Comparison of ENCODE assay signal across 8 mouse cellular contexts in genomic region chr4:133240934-133241908, GRCm38 (mm10). TPM values are rescaled to one million over a fixed set of nuclear protein-coding genes. Genes with fewer than 3 reads are reported as not detected.
A peak's percentile ranks its signal among the peaks of the same experiment; 100 is the strongest.
DNase-seq lines count a peak whose midpoint lies in the region; ATAC-seq and TF ChIP-seq lines count a peak whose summit lies in the region.

No protein-coding gene starts in this region.

- TF ChIP-seq POLR2A in heart, adult 2 months (IDR thresholded peaks at IDR 0.05; ENCODE audit: insufficient read depth, low read depth, low read length), result peak; percentile 98
- peak; percentile 75 for TF ChIP-seq POLR2A in kidney, adult 2 months (IDR thresholded peaks at IDR 0.05; ENCODE audit: low read depth, low read length)

- TF ChIP-seq EP300 in heart, adult 2 months (IDR thresholded peaks at IDR 0.05; ENCODE audit: insufficient read depth, low read depth, low read length), result peak; percentile 76; the same call in 1 of the 2 replicates

- H3K9me3 ChIP-seq in embryonic facial prominence, embryonic 13.5 days, result no peaks in the 10 kb centered on the region
- H3K9me3 ChIP-seq in limb, embryonic 12.5 days, result no peaks in the 10 kb centered on the region
- H3K9me3 ChIP-seq in midbrain, embryonic 14.5 days (ENCODE audit: control insufficient read depth, low read length), result no peaks in the 10 kb centered on the region

- no peaks in the 10 kb centered on the region for H3K79me2 ChIP-seq in heart, adult 2 months (replicated peaks; ENCODE audit: control insufficient read depth, insufficient read depth, low read length)

- H3K36me3 ChIP-seq in embryonic facial prominence, embryonic 13.5 days, result no peaks in the 10 kb centered on the region
- H3K36me3 ChIP-seq in heart, adult 2 months (ENCODE audit: control insufficient read depth, insufficient read depth, low read length), result no peaks in the 10 kb centered on the region
- H3K36me3 ChIP-seq in kidney, adult 2 months (ENCODE audit: control insufficient read depth, insufficient read depth, low read length), result no peaks in the 10 kb centered on the region
- H3K36me3 ChIP-seq in limb, embryonic 12.5 days, result no peaks in the 10 kb centered on the region
- H3K36me3 ChIP-seq in midbrain, embryonic 14.5 days (ENCODE audit: control insufficient read depth, insufficient read depth, low read length), result no peaks in the 10 kb centered on the region

- intact Hi-C loops in heart, adult 2 months (cut with DNase I), result no loop called here

- peak; percentile 66 for TF ChIP-seq CTCF in heart, adult 2 months (IDR thresholded peaks at IDR 0.05)
- 0 out of 2 replicates have a peak, but pooled peaks have one; percentile 1 for TF ChIP-seq CTCF in kidney, adult 2 months (conservative IDR thresholded peaks at IDR 0.05; ENCODE audit: insufficient read depth, insufficient read length, low read depth, low read length)

- H3K4me2 ChIP-seq in embryonic facial prominence, embryonic 13.5 days, result peak overlapping the region; percentile 95
- peak overlapping the region; percentile 74 for H3K4me2 ChIP-seq in limb, embryonic 12.5 days
- peak overlapping the region; percentile 75 for H3K4me2 ChIP-seq in midbrain, embryonic 14.5 days (ENCODE audit: low read length)

- peak; percentile 93 for DNase-seq in 416B (ENCODE audit: low read depth)
- DNase-seq in adrenal gland, postnatal 4 days (ENCODE audit: low spot score in 2 of 2), result peak; percentile 80 to 87
- DNase-seq in heart, adult 2 months, result peak; percentile 93 to 95
- DNase-seq in kidney, adult 2 months, result peak; percentile 94
- peak; percentile 89 for DNase-seq in midbrain, embryonic 14.5 days
- peak; percentile 75 for DNase-seq in spleen, adult 12 weeks (ENCODE audit: low spot score)

- peak overlapping the region; percentile 48; the same call in 1 of the 2 replicates for H3K27ac ChIP-seq in embryonic facial prominence, embryonic 13.5 days
- peak overlapping the region; percentile 99 for H3K27ac ChIP-seq in heart, adult 2 months
- H3K27ac ChIP-seq in kidney, adult 2 months (ENCODE audit: insufficient read depth, low read depth, low read length), result peak overlapping the region; percentile 70
- peak overlapping the region; percentile 36; the same call in 1 of the 2 replicates for H3K27ac ChIP-seq in limb, embryonic 12.5 days
- H3K27ac ChIP-seq in midbrain, embryonic 14.5 days (replicated peaks; ENCODE audit: low read depth, low read length), result no peak overlapping the region

- H3K4me1 ChIP-seq in embryonic facial prominence, embryonic 13.5 days, result peaks cover 10% of the 10 kb centered on the region
- H3K4me1 ChIP-seq in heart, adult 2 months (ENCODE audit: control insufficient read depth, insufficient read depth, low read length), result peaks cover 9% of the 10 kb centered on the region
- H3K4me1 ChIP-seq in kidney, adult 2 months (ENCODE audit: control insufficient read depth, insufficient read depth, low read length), result peaks cover 2% of the 10 kb centered on the region; the same call in 1 of the 2 replicates
- peaks cover 8% of the 10 kb centered on the region for H3K4me1 ChIP-seq in limb, embryonic 12.5 days (replicated peaks)
- H3K4me1 ChIP-seq in midbrain, embryonic 14.5 days (ENCODE audit: control insufficient read depth, insufficient read depth, low read length), result no peaks in the 10 kb centered on the region

- under 1% methylated on average over 78 of the region's 78 CpGs for WGBS in embryonic facial prominence, embryonic 13.5 days
- WGBS in heart, adult 2 months, result under 1% methylated on average over 75 of the region's 78 CpGs
- WGBS in kidney, adult 2 months, result under 1% methylated on average over 78 of the region's 78 CpGs
- under 1% methylated on average over 75 of the region's 78 CpGs for WGBS in limb, embryonic 12.5 days
- WGBS in midbrain, embryonic 14.5 days, result under 1% methylated on average over 78 of the region's 78 CpGs

- peaks cover 62% of the 10 kb centered on the region for H3K27me3 ChIP-seq in embryonic facial prominence, embryonic 13.5 days
- no peaks in the 10 kb centered on the region for H3K27me3 ChIP-seq in heart, adult 2 months (ENCODE audit: control insufficient read depth, insufficient read depth, low read length)
- H3K27me3 ChIP-seq in kidney, adult 2 months (replicated peaks; ENCODE audit: control insufficient read depth, insufficient read depth, low read length), result no peaks in the 10 kb centered on the region
- H3K27me3 ChIP-seq in limb, embryonic 12.5 days, result peaks cover 52% of the 10 kb centered on the region
- peaks cover 40% of the 10 kb centered on the region for H3K27me3 ChIP-seq in midbrain, embryonic 14.5 days (ENCODE audit: control insufficient read depth, insufficient read depth, low read length)

- peak overlapping the region; percentile 67 for H3K4me3 ChIP-seq in embryonic facial prominence, embryonic 13.5 days
- H3K4me3 ChIP-seq in heart, adult 2 months, result peak overlapping the region; percentile 95
- peak overlapping the region; percentile 70 for H3K4me3 ChIP-seq in kidney, adult 2 months (ENCODE audit: insufficient read depth, low read depth, low read length)
- H3K4me3 ChIP-seq in limb, embryonic 12.5 days (replicated peaks), result peak overlapping the region; percentile 65
- H3K4me3 ChIP-seq in midbrain, embryonic 14.5 days (replicated peaks; ENCODE audit: low read depth, low read length), result peak overlapping the region; percentile 47

- ATAC-seq in embryonic facial prominence, embryonic 13.5 days (ENCODE audit: insufficient number of reproducible peaks, insufficient read depth, low FRiP score, low TSS enrichment, low read depth), result peak; percentile 91
- ATAC-seq in limb, embryonic 12.5 days (ENCODE audit: insufficient number of reproducible peaks, insufficient read depth, low FRiP score, low TSS enrichment, low read depth), result peak; percentile 88
- peak; percentile 85 for ATAC-seq in midbrain, embryonic 14.5 days (ENCODE audit: low FRiP score, low TSS enrichment)

- peak overlapping the region; percentile 79 for H3K9ac ChIP-seq in embryonic facial prominence, embryonic 13.5 days
- H3K9ac ChIP-seq in heart, adult 2 months (ENCODE audit: low read depth, low read length), result peak overlapping the region; percentile 90
- H3K9ac ChIP-seq in limb, embryonic 12.5 days (replicated peaks), result peak overlapping the region; percentile 56
- H3K9ac ChIP-seq in midbrain, embryonic 14.5 days (replicated peaks; ENCODE audit: low read length), result peak overlapping the region; percentile 52; the same call in 1 of the 2 replicates

RNA-seq across cellular contexts. Expression of gene Map3k6, which starts 0.6 kb away (rescaled TPM):
- total RNA-seq in adrenal gland, postnatal 4 days (2021), result 10 to 100 TPM; 24.8 to 25.2 TPM
- polyA plus RNA-seq in embryonic facial prominence, embryonic 13.5 days (2015; fragmentation: Nextera tagmentation; extraction: Ambion mirVana), result 4.3 and 4.8 TPM in 2 replicates
- 10 to 100 TPM; 16.3 to 27.3 TPM for total RNA-seq in heart, adult 2 months (2021)
- 12.0 and 15.7 TPM in 2 replicates for polyA plus RNA-seq in heart, adult 2 months (2012; rRNA removed)
- 3.8 and 4.3 TPM in 2 replicates for polyA plus RNA-seq in kidney, adult 2 months (2012; rRNA removed)
- polyA plus RNA-seq in limb, embryonic 12.5 days (2016; fragmentation: Nextera tagmentation; extraction: Ambion mirVana), result 2.3 and 2.9 TPM in 2 replicates
- polyA plus RNA-seq in midbrain, embryonic 14.5 days (2014; fragmentation: Nextera tagmentation; extraction: Ambion mirVana), result 0.92 and 1.9 TPM in 2 replicates

RNA-seq across cellular contexts. Expression of gene Sytl1, which starts 21.7 kb away (rescaled TPM):
- 1 to 10 TPM; 1.5 to 2.4 TPM for total RNA-seq in adrenal gland, postnatal 4 days (2021)
- 6.6 and 8.2 TPM in 2 replicates for polyA plus RNA-seq in embryonic facial prominence, embryonic 13.5 days (2015; fragmentation: Nextera tagmentation; extraction: Ambion mirVana)
- under 1 TPM; 0.29 to 0.61 TPM for total RNA-seq in heart, adult 2 months (2021)
- 0.53 and 0.80 TPM in 2 replicates for polyA plus RNA-seq in heart, adult 2 months (2012; rRNA removed)
- polyA plus RNA-seq in kidney, adult 2 months (2012; rRNA removed), result 5.9 TPM in 2 replicates
- polyA plus RNA-seq in limb, embryonic 12.5 days (2016; fragmentation: Nextera tagmentation; extraction: Ambion mirVana), result 3.8 and 4.1 TPM in 2 replicates
- polyA plus RNA-seq in midbrain, embryonic 14.5 days (2014; fragmentation: Nextera tagmentation; extraction: Ambion mirVana), result 0.25 and 0.31 TPM in 2 replicates

RNA-seq across cellular contexts. Expression of gene Gpr3, which starts 28.9 kb away (rescaled TPM):
- total RNA-seq in adrenal gland, postnatal 4 days (2021), result under 1 TPM in 1 of 2 experiments, not detected in 1; 0.31 TPM
- polyA plus RNA-seq in embryonic facial prominence, embryonic 13.5 days (2015; fragmentation: Nextera tagmentation; extraction: Ambion mirVana), result 0.15 and 0.37 TPM in 2 replicates
- under 1 TPM in 1 of 2 experiments, not detected in 1; 0.11 TPM for total RNA-seq in heart, adult 2 months (2021)
- 0.15 and 0.37 TPM in 2 replicates for polyA plus RNA-seq in heart, adult 2 months (2012; rRNA removed)
- polyA plus RNA-seq in kidney, adult 2 months (2012; rRNA removed), result 0.39 and 0.53 TPM in 2 replicates
- polyA plus RNA-seq in limb, embryonic 12.5 days (2016; fragmentation: Nextera tagmentation; extraction: Ambion mirVana), result 0.24 and 0.58 TPM in 2 replicates
- polyA plus RNA-seq in midbrain, embryonic 14.5 days (2014; fragmentation: Nextera tagmentation; extraction: Ambion mirVana), result 1.3 and 2.4 TPM in 2 replicates

RNA-seq across cellular contexts. Expression of gene Cd164l2, which starts 29.3 kb away (rescaled TPM):
- 1 to 10 TPM; 2.3 to 5.2 TPM for total RNA-seq in adrenal gland, postnatal 4 days (2021)
- polyA plus RNA-seq in embryonic facial prominence, embryonic 13.5 days (2015; fragmentation: Nextera tagmentation; extraction: Ambion mirVana), result 4.0 and 5.2 TPM in 2 replicates
- not detected for total RNA-seq in heart, adult 2 months (2021)
- polyA plus RNA-seq in heart, adult 2 months (2012; rRNA removed), result 0.53 and 0.66 TPM in 2 replicates
- 15.3 and 17.7 TPM in 2 replicates for polyA plus RNA-seq in kidney, adult 2 months (2012; rRNA removed)
- polyA plus RNA-seq in limb, embryonic 12.5 days (2016; fragmentation: Nextera tagmentation; extraction: Ambion mirVana), result 3.2 and 4.6 TPM in 2 replicates
- polyA plus RNA-seq in midbrain, embryonic 14.5 days (2014; fragmentation: Nextera tagmentation; extraction: Ambion mirVana), result 0.95 and 2.9 TPM in 2 replicates

RNA-seq across cellular contexts. Expression of gene Tmem222, which starts 36.4 kb away (rescaled TPM):
- total RNA-seq in adrenal gland, postnatal 4 days (2021), result 10 to 100 TPM; 65.5 to 78.0 TPM
- polyA plus RNA-seq in embryonic facial prominence, embryonic 13.5 days (2015; fragmentation: Nextera tagmentation; extraction: Ambion mirVana), result 84.4 and 89.9 TPM in 2 replicates
- total RNA-seq in heart, adult 2 months (2021), result 10 to 100 TPM; 31.9 to 33.9 TPM
- polyA plus RNA-seq in heart, adult 2 months (2012; rRNA removed), result 48.3 and 72.9 TPM in 2 replicates
- 70.6 and 80.4 TPM in 2 replicates for polyA plus RNA-seq in kidney, adult 2 months (2012; rRNA removed)
- 81.4 and 85.3 TPM in 2 replicates for polyA plus RNA-seq in limb, embryonic 12.5 days (2016; fragmentation: Nextera tagmentation; extraction: Ambion mirVana)
- 115 and 121 TPM in 2 replicates for polyA plus RNA-seq in midbrain, embryonic 14.5 days (2014; fragmentation: Nextera tagmentation; extraction: Ambion mirVana)
